Mouse (Mus musculus): Measurements from ENCODE around the gene Gna12. TPM values are rescaled to one million over a fixed set of nuclear protein-coding genes. Genes with fewer than 3 reads are reported as not detected.

Gna12 gene
- polyA plus RNA-seq, 1 experiment from 2014 or later = 12.5 TPM

GRCm38 (mm10) chr5:140735297-140735696, 94.9 kb downstream of the Gna12 start:
- H3K36me3 ChIP-seq = no peaks in the 10 kb centered on the region
- peaks cover 49% of the 10 kb centered on the region for H3K27me3 ChIP-seq (ENCODE audit: insufficient read depth, poor library complexity, severe bottlenecking)
- peaks cover 12% of the 10 kb centered on the region for H3K4me1 ChIP-seq
- no peaks in the 10 kb centered on the region for H3K9me3 ChIP-seq
- 0% methylated on average over 22 of the region's 22 CpGs for WGBS
- H3K4me3 ChIP-seq = peak overlapping the region; percentile 58
- no peak for DNase-seq (ENCODE audit: low spot score)
- peak overlapping the region; percentile 52; the same call in 1 of the 2 replicates for H3K27ac ChIP-seq

GRCm38 (mm10) chr5:140733336-140733735, 96.9 kb downstream of the Gna12 start:
- WGBS = 63% methylated on average over 3 of the region's 3 CpGs
- Histone ChIP-seq H3K27ac (no peak overlapping the region), H3K4me1 (peaks cover 12% of the 10 kb centered on the region), H3K27me3 (ENCODE audit: insufficient read depth, poor library complexity, severe bottlenecking) (peaks cover 41% of the 10 kb centered on the region), H3K36me3 (no peaks in the 10 kb centered on the region), H3K4me3 (no peak overlapping the region), H3K9me3 (no peaks in the 10 kb centered on the region)
- DNase-seq (ENCODE audit: low spot score) = no peak

GRCm38 (mm10) chr5:140732195-140732594, 98.0 kb downstream of the Gna12 start:
- H3K27ac ChIP-seq = no peak overlapping the region
- peaks cover 31% of the 10 kb centered on the region for H3K27me3 ChIP-seq (ENCODE audit: insufficient read depth, poor library complexity, severe bottlenecking)
- 62% methylated on average over 4 of the region's 4 CpGs for WGBS
- peaks cover 13% of the 10 kb centered on the region for H3K4me1 ChIP-seq
- H3K36me3 ChIP-seq = no peaks in the 10 kb centered on the region
- DNase-seq (ENCODE audit: low spot score) = no peak
- H3K4me3 ChIP-seq = no peak overlapping the region
- H3K9me3 ChIP-seq = no peaks in the 10 kb centered on the region

GRCm38 (mm10) chr5:140731040-140731797, 99.0 kb downstream of the Gna12 start:
- peaks cover 18% of the 10 kb centered on the region for H3K4me1 ChIP-seq
- 78% methylated on average over 11 of the region's 11 CpGs for WGBS

GRCm38 (mm10) chr5:140726946-140727740, 103.1 kb downstream of the Gna12 start:
- H3K36me3 ChIP-seq = no peaks in the 10 kb centered on the region
- H3K9me3 ChIP-seq = no peaks in the 10 kb centered on the region
- peaks cover 12% of the 10 kb centered on the region; the same call in 1 of the 2 replicates for H3K4me1 ChIP-seq
- no peak overlapping the region for H3K27ac ChIP-seq
- WGBS = 70% methylated on average over 17 of the region's 17 CpGs
- H3K27me3 ChIP-seq (ENCODE audit: insufficient read depth, poor library complexity, severe bottlenecking) = peaks cover 19% of the 10 kb centered on the region; the same call in 1 of the 2 replicates
- DNase-seq (ENCODE audit: low spot score) = no peak
- no peak overlapping the region for H3K4me3 ChIP-seq

More at GRCm38 (mm10) chr5:140731040-140731797, 99.0 kb downstream of the Gna12 start:
- Histone ChIP-seq H3K27me3 (ENCODE audit: insufficient read depth, poor library complexity, severe bottlenecking) (peaks cover 22% of the 10 kb centered on the region), H3K4me3 (no peak overlapping the region), H3K36me3 (no peaks in the 10 kb centered on the region), H3K9me3 (no peaks in the 10 kb centered on the region), H3K27ac (no peak overlapping the region)
- no peak for DNase-seq (ENCODE audit: low spot score)

- 79% methylated on average over 7 of the region's 7 CpGs for WGBS
- H3K27me3 ChIP-seq (ENCODE audit: insufficient read depth, poor library complexity, severe bottlenecking) = peaks cover 19% of the 10 kb centered on the region; the same call in 1 of the 2 replicates
- no peak for DNase-seq (ENCODE audit: low spot score)
- no peaks in the 10 kb centered on the region for H3K9me3 ChIP-seq
- peaks cover 12% of the 10 kb centered on the region; the same call in 1 of the 2 replicates for H3K4me1 ChIP-seq
- H3K4me3 ChIP-seq = no peak overlapping the region
- no peaks in the 10 kb centered on the region for H3K36me3 ChIP-seq
- no peak overlapping the region for H3K27ac ChIP-seq
Measured at GRCm38 (mm10) chr5:140726062-140726839, 104.0 kb downstream of the Gna12 start.

- no peak for DNase-seq (ENCODE audit: low spot score)
- WGBS = 81% methylated on average over 13 of the region's 13 CpGs
- Histone ChIP-seq H3K4me3 (no peak within 1 kb of the TSS), H3K9me3 (no peaks in the 10 kb centered on the region), H3K36me3 (peaks cover 12% of the 10 kb centered on the region), H3K4me1 (peaks cover 12% of the 10 kb centered on the region; the same call in 1 of the 2 replicates), H3K27ac (no peak within 1 kb of the TSS), H3K27me3 (ENCODE audit: insufficient read depth, poor library complexity, severe bottlenecking) (peaks cover 19% of the 10 kb centered on the region; the same call in 1 of the 2 replicates)
Measured at GRCm38 (mm10) chr5:140723822-140724221, 106.4 kb downstream of the Gna12 start, which contains the start of gene Amz1. TSS of gene Amz1 (plus strand) at chr5:140724127.

- H3K27me3 ChIP-seq (ENCODE audit: insufficient read depth, poor library complexity, severe bottlenecking) = peaks cover 19% of the 10 kb centered on the region; the same call in 1 of the 2 replicates
- no peak for DNase-seq (ENCODE audit: low spot score)
- H3K27ac ChIP-seq = no peak overlapping the region
- H3K4me1 ChIP-seq = peaks cover 10% of the 10 kb centered on the region; the same call in 1 of the 2 replicates
- H3K4me3 ChIP-seq = no peak overlapping the region
- 71% methylated on average over 3 of the region's 3 CpGs for WGBS
- no peaks in the 10 kb centered on the region for H3K9me3 ChIP-seq
- peaks cover 29% of the 10 kb centered on the region for H3K36me3 ChIP-seq
Measured at GRCm38 (mm10) chr5:140722121-140722520, 108.1 kb downstream of the Gna12 start.

- Histone ChIP-seq H3K27ac (no peak overlapping the region), H3K4me1 (0 out of 2 replicates have a peak, but pooled peaks cover 6% of the 10 kb centered on the region), H3K27me3 (ENCODE audit: insufficient read depth, poor library complexity, severe bottlenecking) (peaks cover 19% of the 10 kb centered on the region; the same call in 1 of the 2 replicates), H3K9me3 (no peaks in the 10 kb centered on the region), H3K4me3 (no peak overlapping the region), H3K36me3 (peaks cover 43% of the 10 kb centered on the region)
- 77% methylated on average over 7 of the region's 7 CpGs for WGBS
- no peak for DNase-seq (ENCODE audit: low spot score)
Measured at GRCm38 (mm10) chr5:140720773-140721172, 109.5 kb downstream of the Gna12 start.

GRCm38 (mm10) chr5:140711040-140711439, 119.2 kb downstream of the Gna12 start:
- Histone ChIP-seq H3K27ac (no peak overlapping the region), H3K36me3 (peaks cover 85% of the 10 kb centered on the region), H3K4me3 (no peak overlapping the region), H3K4me1 (peaks cover 2% of the 10 kb centered on the region), H3K9me3 (no peaks in the 10 kb centered on the region), H3K27me3 (ENCODE audit: insufficient read depth, poor library complexity, severe bottlenecking) (no peaks in the 10 kb centered on the region)
- 80% methylated on average over 5 of the region's 5 CpGs for WGBS
- no peak for DNase-seq (ENCODE audit: low spot score)

GRCm38 (mm10) chr5:140710315-140710714, 119.9 kb downstream of the Gna12 start:
- Histone ChIP-seq H3K9me3 (no peaks in the 10 kb centered on the region), H3K27ac (no peak overlapping the region), H3K36me3 (peaks cover 77% of the 10 kb centered on the region), H3K27me3 (ENCODE audit: insufficient read depth, poor library complexity, severe bottlenecking) (no peaks in the 10 kb centered on the region), H3K4me1 (peaks cover 9% of the 10 kb centered on the region), H3K4me3 (no peak overlapping the region)
- 91% methylated on average over 6 of the region's 6 CpGs for WGBS
- no peak for DNase-seq (ENCODE audit: low spot score)

Measured in heart, embryonic 10.5 days (tissue).